Mouse (Mus musculus) midbrain, postnatal 0 days (tissue): Measurements from ENCODE around the gene Spic. TPM values are rescaled to one million over a fixed set of nuclear protein-coding genes. Genes with fewer than 3 reads are reported as not detected.

Experiments used
- ATAC-seq: fragments of 200-750 bp; cut with Nextera tagmentation; 2 replicates; pipeline ENCODE4 v1.8.0; 2017; ENCODE audit warnings: moderate number of reproducible peaks, mild to moderate bottlenecking, moderate TSS enrichment, moderate library complexity; ENCODE audit not compliant: low FRiP score
- DNase-seq: peaks from one replicate; pipeline ENCODE4 v3.0.0-alpha.2; 2015; ENCODE audit warnings: low spot score
- H3K27ac ChIP-seq: fragments of 300-500 bp; sonication (generic); 2 replicates; pipeline ENCODE4 v1.5.1; 2014; ENCODE audit warnings: low read depth, mild to moderate bottlenecking, low read length, mixed read lengths
- H3K27me3 ChIP-seq: fragments of 300-500 bp; sonication (generic); 2 replicates; pipeline ENCODE4 v1.6.1; 2014; ENCODE audit warnings: low read length, control low read depth, mixed read lengths; ENCODE audit not compliant: insufficient read depth
- H3K36me3 ChIP-seq: fragments of 300-500 bp; sonication (generic); 2 replicates; pipeline ENCODE4 v1.6.1; 2014; ENCODE audit warnings: low read length, control low read depth, mixed read lengths; ENCODE audit not compliant: insufficient read depth
- H3K4me1 ChIP-seq: fragments of 300-500 bp; sonication (generic); 2 replicates; pipeline ENCODE4 v1.6.1; 2014; ENCODE audit warnings: mild to moderate bottlenecking, control low read depth, antibody characterized with exemption, low read length, mixed read lengths; ENCODE audit not compliant: insufficient read depth
- H3K4me2 ChIP-seq: fragments of 300-500 bp; sonication (generic); 2 replicates; pipeline ENCODE4 v1.6.1; 2014; ENCODE audit warnings: low read depth, mild to moderate bottlenecking, low read length, mixed read lengths; ENCODE audit not compliant: poor library complexity, severe bottlenecking
- H3K4me3 ChIP-seq: fragments of 300-500 bp; sonication (generic); 2 replicates; pipeline ENCODE4 v1.5.1; 2014; ENCODE audit warnings: low read depth, mild to moderate bottlenecking, low read length, moderate library complexity
- H3K9ac ChIP-seq: fragments of 300-500 bp; sonication (generic); replicated peaks from 2 replicates; pipeline ENCODE4 v1.6.1; 2014; ENCODE audit warnings: mild to moderate bottlenecking, low read length, moderate library complexity, mixed read lengths; ENCODE audit not compliant: poor library complexity, severe bottlenecking
- H3K9me3 ChIP-seq: fragments of 300-500 bp; sonication (generic); 2 replicates; pipeline ENCODE4 v1.6.1; 2016; ENCODE audit warnings: low read length, control low read depth
- CTCF ChIP-seq: IDR thresholded peaks from 2 replicates; pipeline ENCODE4 v1.5.1; 2016; ENCODE audit warnings: antibody characterized with exemption, mild to moderate bottlenecking
- WGBS: fragments of 180-500 bp; shearing (Covaris S2); extraction: QIAGEN DNeasy Blood & Tissue Kit; methylation state at CpG from one replicate; pipeline ENCODE4 v1.1.7; 2014; 5-methylcytosine and 5-hydroxymethylcytosine counted together
- polyA plus RNA-seq: library from polyadenylated mRNA; unstranded; fragments of >200 nt; fragmentation: Nextera tagmentation; extraction: Ambion mirVana; gene quantifications from 2 replicates; pipeline ENCODE4 v1.2.1, GENCODE M21; 2015
- total RNA-seq: library from RNA; depleted of rRNA; stranded (reverse); fragments of >200 nt; gene quantifications from 2 replicates; pipeline ENCODE4 v1.2.3, GENCODE M21; 2014; rRNA removed

The Spic gene
- total and polyA plus RNA-seq, 2 experiments from 2014 or later: not detected

GRCm38 (mm10) chr10:88630663-88631329 lies 54.0 kb downstream of the Spic start:
- ATAC-seq (no peak), DNase-seq (no peak)
- no peak for TF ChIP-seq CTCF
- H3K27ac ChIP-seq: no peak overlapping the region
- no peak overlapping the region for H3K4me2 ChIP-seq
- 90% methylated on average over 2 of the region's 2 CpGs for whole genome bisulfite sequencing
- H3K36me3 ChIP-seq: no peaks in the 10 kb centered on the region
- no peaks in the 10 kb centered on the region for H3K9me3 ChIP-seq
- H3K4me3 ChIP-seq: no peak overlapping the region
- H3K27me3 ChIP-seq: no peaks in the 10 kb centered on the region
- H3K4me1 ChIP-seq: no peaks in the 10 kb centered on the region
- no peak overlapping the region for H3K9ac ChIP-seq

- no peak overlapping the region for H3K27ac ChIP-seq
- TF ChIP-seq CTCF: no peak
- no peaks in the 10 kb centered on the region for H3K27me3 ChIP-seq
- H3K4me3 ChIP-seq: no peak overlapping the region
- H3K4me2 ChIP-seq: no peak overlapping the region
- 65% methylated on average over 4 of the region's 4 CpGs for WGBS
- peak; percentile 80; the same call in 1 of the 2 replicates for ATAC-seq
- H3K36me3 ChIP-seq: no peaks in the 10 kb centered on the region
- no peaks in the 10 kb centered on the region for H3K9me3 ChIP-seq
- no peaks in the 10 kb centered on the region for H3K4me1 ChIP-seq
- H3K9ac ChIP-seq: no peak overlapping the region
- DNase-seq: no peak
Measured at GRCm38 (mm10) chr10:88627052-88627451, 57.8 kb downstream of the Spic start.

GRCm38 (mm10) chr10:88626176-88626575 lies 58.6 kb downstream of the Spic start:
- H3K9me3 ChIP-seq: no peaks in the 10 kb centered on the region
- no peak overlapping the region for H3K4me3 ChIP-seq
- DNase-seq (no peak), ATAC-seq (no peak)
- 76% methylated on average over 3 of the region's 3 CpGs for WGBS
- H3K4me1 ChIP-seq: no peaks in the 10 kb centered on the region
- H3K27ac ChIP-seq: no peak overlapping the region
- H3K27me3 ChIP-seq: no peaks in the 10 kb centered on the region
- H3K9ac ChIP-seq: no peak overlapping the region
- H3K36me3 ChIP-seq: no peaks in the 10 kb centered on the region
- H3K4me2 ChIP-seq: no peak overlapping the region
- TF ChIP-seq CTCF: no peak

Other genes with a start within 250 kb of the Spic start
- gene Sycp3, start 225.4 kb downstream of the Spic start, total RNA-seq: not detected in 2 replicates
- 1.2 and 1.4 TPM in 2 replicates for gene Sycp3, start 225.4 kb downstream of the Spic start, polyA plus RNA-seq
- 26.9 and 28.5 TPM in 2 replicates for gene Chpt1, start 180.9 kb downstream of the Spic start, total RNA-seq
- 27.2 and 27.3 TPM in 2 replicates for gene Chpt1, start 180.9 kb downstream of the Spic start, polyA plus RNA-seq
- 2.0 and 3.2 TPM in 2 replicates for gene Mybpc1, start 79.9 kb downstream of the Spic start, total RNA-seq
- 0.86 and 1.1 TPM in 2 replicates for gene Mybpc1, start 79.9 kb downstream of the Spic start, polyA plus RNA-seq
- gene Arl1, start 45.8 kb upstream of the Spic start, total RNA-seq: 81.4 and 86.1 TPM in 2 replicates
- 169 and 174 TPM in 2 replicates for gene Arl1, start 45.8 kb upstream of the Spic start, polyA plus RNA-seq
- 8.8 and 11.8 TPM in 2 replicates for gene Utp20, start 141.8 kb upstream of the Spic start, total RNA-seq
- gene Utp20, start 141.8 kb upstream of the Spic start, polyA plus RNA-seq: 4.3 and 5.1 TPM in 2 replicates
- gene Slc5a8, start 201.0 kb upstream of the Spic start, total RNA-seq: 0.05 and 0.38 TPM in 2 replicates
- 0.09 and 0.17 TPM in 2 replicates for gene Slc5a8, start 201.0 kb upstream of the Spic start, polyA plus RNA-seq